Mouse (Mus musculus) thymus, postnatal 4 days (tissue): Measurements from ENCODE around the gene Pmel.
"Not testable (repeated sequence)": the region's sequence is repeated elsewhere in the genome, so short reads cannot be mapped to it uniquely, and the experiment has no call there.

Experiments
- DNase-seq: peaks from one replicate; pipeline ENCODE4 v3.0.0; 2021

Gene Pmel

DNA sequence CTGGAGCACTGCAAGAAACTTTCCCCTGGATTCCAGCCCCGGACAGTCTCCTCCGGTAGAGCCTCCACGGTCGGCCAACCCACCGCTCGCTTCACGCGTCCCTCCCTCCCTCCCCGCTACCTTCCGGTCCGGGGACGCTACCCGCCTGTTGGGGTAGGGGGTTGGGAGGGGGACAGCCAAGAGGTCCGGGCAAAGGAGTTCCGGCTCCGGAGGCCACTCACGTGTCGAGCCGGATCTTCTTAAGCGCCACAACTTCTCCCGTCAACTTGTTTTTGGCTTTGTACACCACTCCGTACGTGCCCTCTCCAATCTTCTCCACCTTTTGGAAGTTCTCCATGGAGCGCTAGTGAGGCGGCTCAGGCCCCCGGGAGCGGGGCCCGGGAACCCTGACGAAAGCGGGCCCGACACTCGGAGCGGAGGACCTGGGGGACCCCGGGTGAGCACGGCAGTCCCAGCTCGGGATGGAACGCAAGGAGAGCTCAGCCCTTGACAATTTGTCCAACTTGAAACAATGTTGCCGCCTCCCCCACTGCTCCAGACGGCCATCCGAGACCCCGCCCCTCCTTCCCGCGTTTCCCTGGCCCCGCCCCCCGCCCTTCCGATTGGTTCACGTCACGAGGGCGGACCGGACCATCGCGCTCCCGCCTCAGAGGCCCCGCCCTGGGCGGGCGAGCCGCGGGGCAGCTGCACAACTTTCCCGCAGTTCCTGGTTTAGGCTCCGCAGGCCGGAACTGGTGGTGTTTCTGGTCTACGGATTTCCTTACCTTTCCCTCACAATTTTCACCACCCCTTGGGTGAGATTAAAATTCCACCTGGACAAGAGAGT is 709 bp downstream of the Pmel start, which contains the start of gene Cdk2:
Gene Cdk2, minus strand, starts transcription at position 541 of the 826 bp plus-strand sequence.
- peak; percentile 96 for DNase-seq

DNA sequence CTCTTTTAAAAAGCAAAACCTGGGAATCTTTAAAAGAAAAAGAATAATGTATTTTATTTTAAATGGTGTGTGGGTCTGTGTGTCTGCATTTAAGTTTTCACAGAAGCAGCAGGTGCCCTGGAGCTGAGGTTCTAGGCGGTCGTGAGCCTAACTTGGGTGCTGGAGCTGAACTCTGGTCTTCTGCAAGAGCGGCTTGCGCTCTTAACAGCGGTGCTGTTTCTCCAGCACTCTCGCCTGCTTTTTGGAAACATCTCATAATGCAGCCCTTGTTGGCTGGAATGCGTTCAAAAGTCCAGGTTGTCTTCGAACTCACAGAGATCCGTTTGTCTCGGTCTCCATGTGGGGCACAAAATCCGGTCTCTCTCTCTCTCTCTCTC is 1.3 kb downstream of the Pmel start:
- DNase-seq = peak; percentile 50

DNA sequence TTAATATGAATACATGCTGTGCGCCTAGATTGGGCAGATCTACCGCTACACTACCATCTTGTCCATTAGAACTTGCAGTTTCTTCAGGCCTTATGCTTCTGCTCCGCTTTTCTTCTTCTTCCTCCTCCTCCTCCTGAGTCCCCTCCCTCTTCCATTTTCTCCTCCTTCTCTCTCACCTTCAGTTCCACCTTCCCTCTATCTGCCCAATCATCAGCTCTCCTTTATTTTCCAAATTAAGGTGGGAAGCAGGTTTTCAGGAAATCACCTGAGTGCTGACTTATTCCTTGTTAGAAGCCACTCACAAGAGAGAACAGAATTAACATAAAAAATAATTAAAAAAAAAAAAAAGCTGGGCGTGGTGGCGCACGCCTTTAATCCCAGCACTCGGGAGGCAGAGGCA is 7.3 kb downstream of the Pmel start:
- not testable (repeated sequence) for DNase-seq

DNA sequence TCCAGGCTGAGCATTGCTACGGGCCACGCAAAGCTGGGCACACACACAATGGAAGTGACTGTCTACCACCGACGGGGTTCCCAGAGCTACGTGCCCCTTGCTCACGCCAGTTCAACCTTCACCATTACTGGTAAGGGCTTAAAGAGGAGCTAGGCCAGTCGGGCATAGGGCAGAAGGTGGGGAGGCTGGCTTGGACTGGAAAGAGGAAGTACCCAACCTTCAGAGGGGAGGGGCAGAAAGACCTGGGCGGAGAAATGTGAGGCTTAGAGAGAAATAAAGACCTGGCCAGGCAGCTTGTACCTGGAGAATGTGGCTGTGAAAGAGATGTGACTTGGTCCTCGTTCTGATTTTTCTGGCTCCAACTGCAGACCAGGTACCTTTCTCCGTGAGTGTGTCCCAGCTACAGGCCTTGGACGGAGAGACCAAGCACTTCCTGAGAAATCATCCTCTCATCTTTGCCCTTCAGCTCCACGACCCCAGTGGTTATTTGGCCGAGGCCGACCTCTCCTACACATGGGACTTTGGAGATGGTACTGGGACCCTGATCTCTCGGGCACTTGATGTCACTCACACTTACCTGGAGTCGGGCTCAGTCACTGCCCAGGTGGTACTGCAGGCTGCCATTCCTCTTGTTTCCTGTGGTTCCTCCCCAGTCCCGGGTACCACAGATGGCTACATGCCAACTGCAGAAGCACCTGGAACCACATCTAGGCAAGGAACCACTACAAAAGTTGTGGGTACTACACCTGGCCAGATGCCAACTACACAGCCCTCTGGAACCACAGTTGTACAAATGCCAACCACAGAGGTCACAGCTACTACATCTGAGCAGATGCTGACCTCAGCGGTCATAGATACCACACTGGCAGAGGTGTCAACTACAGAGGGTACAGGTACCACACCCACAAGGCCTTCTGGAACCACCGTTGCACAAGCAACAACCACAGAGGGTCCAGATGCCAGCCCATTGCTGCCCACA is 11.9 kb downstream of the Pmel start:
- DNase-seq = peak; percentile 71

GRCm38 (mm10) chr10:128725466-128725865 is 21.5 kb downstream of the Pmel start:
- not testable (repeated sequence) for DNase-seq

DNA sequence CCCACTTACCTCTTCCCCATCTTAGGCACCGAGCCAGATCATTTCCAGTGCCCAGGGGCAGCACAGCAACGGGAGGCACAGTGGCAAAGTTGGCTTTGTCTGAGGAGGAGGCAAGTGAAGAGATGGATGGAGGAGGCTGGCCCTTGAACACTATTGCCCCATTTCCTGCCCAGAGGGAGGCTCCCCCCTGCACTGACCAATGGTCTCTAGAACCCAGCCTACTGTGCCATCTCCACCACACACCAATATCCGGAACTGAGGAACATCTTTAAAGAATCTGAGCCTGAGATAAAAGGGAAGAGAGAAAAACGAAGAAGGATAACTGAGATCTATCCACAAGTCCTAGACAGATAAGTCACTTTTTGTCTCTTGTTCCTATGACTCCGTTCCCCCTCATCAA is 24.1 kb downstream of the Pmel start:
- no peak for DNase-seq

GRCm38 (mm10) chr10:128731002-128731433 is 27.0 kb downstream of the Pmel start:
- DNase-seq = peak; percentile 88

- DNase-seq = no peak
These were observed 28.0 kb downstream of the Pmel start for GRCm38 (mm10) chr10:128731992-128732391.

GRCm38 (mm10) chr10:128737435-128737834 is 33.4 kb downstream of the Pmel start:
- DNase-seq = no peak

DNA sequence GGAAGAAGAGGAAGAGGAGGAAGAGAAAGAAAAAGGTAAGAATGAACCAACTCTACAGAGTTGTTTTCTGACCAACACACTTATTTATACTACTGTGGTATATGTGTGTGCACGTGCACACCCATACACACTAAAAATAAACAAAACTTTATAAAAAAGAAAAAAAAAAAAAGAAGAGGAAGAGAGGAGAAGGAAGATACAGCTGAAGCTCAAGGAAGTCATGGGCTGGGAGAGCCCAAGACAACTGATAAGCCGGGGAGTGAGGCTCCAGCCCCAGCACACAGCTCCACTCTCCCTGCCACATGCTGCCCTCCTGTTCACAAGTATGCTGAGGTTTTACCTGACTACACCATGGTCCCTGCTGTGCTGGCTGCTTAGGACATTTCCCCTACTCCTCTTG is 36.3 kb downstream of the Pmel start:
- DNase-seq = no peak

DNA sequence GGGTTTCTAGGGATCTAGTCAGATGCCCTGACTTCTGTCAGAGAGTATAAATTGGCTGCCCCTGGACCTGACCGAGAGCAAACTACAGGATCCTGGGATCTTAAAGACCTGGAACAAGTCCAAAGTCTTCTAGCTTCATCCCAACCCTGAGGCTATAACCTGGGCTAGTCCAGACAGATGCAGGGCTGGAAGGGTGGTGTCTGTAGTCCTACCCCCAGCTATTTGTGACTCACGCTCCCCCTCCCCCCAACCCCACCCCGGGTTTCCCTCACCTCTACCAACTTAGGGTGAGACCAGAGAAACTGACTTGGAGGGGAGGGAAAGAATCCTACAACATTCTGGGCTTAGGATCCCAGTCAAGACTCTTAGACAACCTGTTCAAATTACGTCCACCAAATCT is 38.6 kb downstream of the Pmel start:
- DNase-seq = peak; percentile 38

- DNase-seq = no peak
These were observed 39.2 kb downstream of the Pmel start for GRCm38 (mm10) chr10:128743235-128743634.

GRCm38 (mm10) chr10:128743791-128744191 is 39.8 kb downstream of the Pmel start:
- DNase-seq = peak; percentile 77

DNA sequence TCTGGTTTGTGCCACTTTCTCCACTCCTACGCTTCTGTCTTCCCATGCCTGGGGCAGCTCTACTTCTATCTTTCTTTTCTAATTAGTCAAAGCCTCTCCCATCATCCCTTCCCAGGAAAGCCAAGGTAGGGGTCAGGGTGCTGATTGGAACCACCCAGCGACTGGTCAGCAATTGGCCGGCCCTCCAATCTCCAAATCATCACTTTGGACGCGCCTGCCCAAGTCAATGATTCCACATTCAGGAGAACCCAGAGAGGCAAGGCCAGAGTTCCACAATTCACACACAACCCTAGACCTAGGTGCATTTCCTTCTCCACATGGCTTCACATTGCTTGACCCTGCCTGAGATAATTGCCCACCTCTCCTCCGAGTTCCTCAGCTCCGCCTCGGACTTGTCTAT is 40.2 kb downstream of the Pmel start:
- DNase-seq = no peak

GRCm38 (mm10) chr10:128744680-128745601 is 40.9 kb downstream of the Pmel start, which contains the start of gene Dgka:
Dgka (minus strand) TSS chr10:128744855.
- DNase-seq = peak; percentile 87

GRCm38 (mm10) chr10:128745946-128746613 is 42.1 kb downstream of the Pmel start:
- DNase-seq = peak; percentile 84

DNA sequence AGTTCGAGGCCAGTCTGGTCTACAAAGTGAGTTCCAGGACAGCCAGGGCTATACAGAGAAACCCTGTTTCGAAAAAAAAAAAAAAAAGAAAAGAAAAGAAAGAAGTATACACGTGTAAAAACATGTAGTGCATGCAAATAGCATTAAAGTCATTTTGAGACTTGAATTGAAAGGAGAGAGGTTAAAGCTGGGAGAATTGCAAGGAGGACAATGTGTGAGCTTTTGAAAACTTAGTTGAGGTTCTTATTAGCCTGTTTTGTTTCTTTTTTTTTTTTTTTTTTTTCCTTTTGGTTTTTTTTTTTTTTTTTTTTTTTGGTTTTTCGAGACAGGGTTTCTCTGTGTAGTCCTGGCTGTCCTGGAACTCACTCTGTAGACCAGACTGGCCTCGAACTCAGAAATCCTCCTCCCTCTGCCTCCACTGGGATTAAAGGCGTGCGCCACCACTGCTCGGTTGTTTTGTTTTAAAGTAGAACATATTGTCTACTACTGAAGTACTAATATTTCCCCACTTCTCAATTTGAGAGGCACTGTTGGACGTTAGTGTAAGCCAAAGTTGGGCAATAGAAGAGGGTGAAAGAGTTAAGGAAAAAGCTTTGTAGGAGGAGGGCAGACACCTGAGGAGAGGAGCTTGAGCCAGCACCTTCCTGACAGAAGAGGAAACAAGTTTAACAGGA is 43.1 kb downstream of the Pmel start:
- DNase-seq = peak; percentile 34

GRCm38 (mm10) chr10:128747646-128748251 is 43.8 kb downstream of the Pmel start, which contains the start of gene Pym1:
Pym1 (plus strand) TSS chr10:128747889.
- peak; percentile 77 for DNase-seq

GRCm38 (mm10) chr10:128748252-128748864 is 44.4 kb downstream of the Pmel start:
- peak; percentile 86 for DNase-seq
